Mouse (Mus musculus): ENCODE results near the gene Ctns. TPM values are rescaled to one million over a fixed set of nuclear protein-coding genes. Genes with fewer than 3 reads are reported as not detected.
A peak's percentile ranks its signal among the peaks of the same experiment; 100 is the strongest.

Gene Ctns
- polyA plus RNA-seq (2015; fragmentation: Nextera tagmentation; extraction: Ambion mirVana) = 26.0 and 26.3 TPM in 2 replicates

GRCm38 (mm10) chr11:73198603-73199229, at the start of gene Ctns:
TSS of gene Ctns (minus strand) at chr11:73199042.
- no peaks in the 10 kb centered on the region for H3K27me3 ChIP-seq
- no peaks in the 10 kb centered on the region for H3K9me3 ChIP-seq
- peaks cover 15% of the 10 kb centered on the region for H3K4me1 ChIP-seq
- H3K4me3 ChIP-seq = peak within 1 kb of the TSS; percentile 72
- peak within 1 kb of the TSS; percentile 79 for H3K9ac ChIP-seq
- ATAC-seq (ENCODE audit: low FRiP score, low read depth) = peak; percentile 97
- H3K4me2 ChIP-seq (replicated peaks) = peak within 1 kb of the TSS; percentile 89
- H3K36me3 ChIP-seq = peaks cover 16% of the 10 kb centered on the region; the same call in 1 of the 2 replicates
- WGBS = 1% methylated on average over 22 of the region's 22 CpGs
- no peak within 1 kb of the TSS for H3K27ac ChIP-seq

- no peak overlapping the region for H3K27ac ChIP-seq
- H3K4me3 ChIP-seq = no peak overlapping the region
- no peaks in the 10 kb centered on the region for H3K27me3 ChIP-seq
- H3K36me3 ChIP-seq = no peaks in the 10 kb centered on the region
- H3K9me3 ChIP-seq = no peaks in the 10 kb centered on the region
- no peak for ATAC-seq (ENCODE audit: low FRiP score, low read depth)
- no peak overlapping the region for H3K9ac ChIP-seq
- H3K4me2 ChIP-seq (replicated peaks) = no peak overlapping the region
- WGBS = 81% methylated on average over 4 of the region's 4 CpGs
- H3K4me1 ChIP-seq = peaks cover 15% of the 10 kb centered on the region
Measured at GRCm38 (mm10) chr11:73242777-73243176, 43.9 kb upstream of the Ctns start.

- H3K36me3 ChIP-seq = no peaks in the 10 kb centered on the region
- H3K4me2 ChIP-seq (replicated peaks) = no peak overlapping the region
- no peaks in the 10 kb centered on the region for H3K9me3 ChIP-seq
- no peak for ATAC-seq (ENCODE audit: low FRiP score, low read depth)
- no peak overlapping the region for H3K9ac ChIP-seq
- no peak overlapping the region for H3K27ac ChIP-seq
- peaks cover 19% of the 10 kb centered on the region for H3K4me1 ChIP-seq
- H3K27me3 ChIP-seq = no peaks in the 10 kb centered on the region
- WGBS = 49% methylated on average over 6 of the region's 6 CpGs
- no peak overlapping the region for H3K4me3 ChIP-seq
Measured at GRCm38 (mm10) chr11:73242199-73242598, 43.4 kb upstream of the Ctns start.

GRCm38 (mm10) chr11:73236731-73237130, 37.9 kb upstream of the Ctns start:
- Histone ChIP-seq H3K9me3 (no peaks in the 10 kb centered on the region), H3K36me3 (no peaks in the 10 kb centered on the region), H3K27ac (peak overlapping the region; percentile 79), H3K4me2 (replicated peaks) (0 out of 2 replicates have a peak overlapping the region, but pooled peaks have one; percentile 9), H3K4me3 (no peak overlapping the region), H3K9ac (no peak overlapping the region), H3K27me3 (no peaks in the 10 kb centered on the region), H3K4me1 (peaks cover 33% of the 10 kb centered on the region)
- ATAC-seq (ENCODE audit: low FRiP score, low read depth) = 0 out of 2 replicates have a peak, but pooled peaks have one; percentile 30
- WGBS = 50% methylated on average over 3 of the region's 3 CpGs

- Histone ChIP-seq H3K4me2 (replicated peaks) (peak overlapping the region; percentile 17; the same call in 1 of the 2 replicates), H3K4me1 (peaks cover 29% of the 10 kb centered on the region), H3K27me3 (no peaks in the 10 kb centered on the region), H3K9me3 (no peaks in the 10 kb centered on the region), H3K36me3 (no peaks in the 10 kb centered on the region), H3K4me3 (no peak overlapping the region), H3K9ac (0 out of 2 replicates have a peak overlapping the region, but pooled peaks have one; percentile 4), H3K27ac (peak overlapping the region; percentile 79)
- ATAC-seq (ENCODE audit: low FRiP score, low read depth) = peak; percentile 89
- 21% methylated on average over 5 of the region's 5 CpGs for WGBS
Measured at GRCm38 (mm10) chr11:73235990-73236701, 37.3 kb upstream of the Ctns start.

- no peaks in the 10 kb centered on the region for H3K36me3 ChIP-seq
- H3K9me3 ChIP-seq = no peaks in the 10 kb centered on the region; the same call in 1 of the 2 replicates
- no peaks in the 10 kb centered on the region for H3K27me3 ChIP-seq
- peaks cover 29% of the 10 kb centered on the region for H3K4me1 ChIP-seq
- no peak for ATAC-seq (ENCODE audit: low FRiP score, low read depth)
- no peak within 1 kb of the TSS for H3K4me3 ChIP-seq
- no peak within 1 kb of the TSS for H3K27ac ChIP-seq
- 78% methylated on average over 5 of the region's 5 CpGs for WGBS
- H3K9ac ChIP-seq = no peak within 1 kb of the TSS
- no peak within 1 kb of the TSS for H3K4me2 ChIP-seq (replicated peaks)
Measured at GRCm38 (mm10) chr11:73233992-73234391, 35.1 kb upstream of the Ctns start, which contains the start of gene Trpv1. TSS of gene Trpv1 (plus strand) at chr11:73234292.

GRCm38 (mm10) chr11:73232513-73232912, 33.7 kb upstream of the Ctns start:
- no peak for ATAC-seq (ENCODE audit: low FRiP score, low read depth)
- Histone ChIP-seq H3K27me3 (no peaks in the 10 kb centered on the region), H3K9ac (no peak overlapping the region), H3K9me3 (no peaks in the 10 kb centered on the region; the same call in 1 of the 2 replicates), H3K4me3 (no peak overlapping the region), H3K4me1 (peaks cover 28% of the 10 kb centered on the region), H3K36me3 (no peaks in the 10 kb centered on the region), H3K4me2 (replicated peaks) (no peak overlapping the region), H3K27ac (no peak overlapping the region)
- WGBS = 59% methylated on average over 2 of the region's 2 CpGs

GRCm38 (mm10) chr11:73230081-73230480, 31.2 kb upstream of the Ctns start:
- Histone ChIP-seq H3K27ac (no peak overlapping the region), H3K36me3 (no peaks in the 10 kb centered on the region), H3K4me3 (no peak overlapping the region), H3K9ac (no peak overlapping the region), H3K4me2 (replicated peaks) (no peak overlapping the region), H3K4me1 (0 out of 2 replicates have a peak, but pooled peaks cover 4% of the 10 kb centered on the region), H3K27me3 (no peaks in the 10 kb centered on the region), H3K9me3 (no peaks in the 10 kb centered on the region; the same call in 1 of the 2 replicates)
- ATAC-seq (ENCODE audit: low FRiP score, low read depth) = no peak
- 89% methylated on average over 5 of the region's 5 CpGs for WGBS

DNA sequence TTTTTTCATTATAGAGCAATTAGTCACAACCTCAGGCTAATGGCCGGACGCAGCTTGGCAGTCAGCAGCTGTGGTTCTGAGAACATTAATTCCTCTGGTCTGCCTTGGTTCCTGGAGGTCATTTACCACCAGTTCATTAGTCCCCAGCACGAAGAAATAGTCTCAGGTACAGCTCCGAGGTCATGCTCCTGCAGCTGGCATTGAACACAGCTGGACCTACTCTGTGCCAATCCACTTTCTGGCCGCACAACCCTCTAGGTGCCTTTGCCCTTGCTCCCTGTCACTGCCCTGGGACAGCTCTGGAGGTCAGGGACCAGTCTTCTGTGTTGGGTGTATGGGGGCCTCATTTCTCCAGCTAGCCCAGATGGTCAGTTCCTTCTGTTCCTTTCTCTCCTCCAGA, 30.0 kb upstream of the Ctns start:
- Histone ChIP-seq H3K9me3 (no peaks in the 10 kb centered on the region; the same call in 1 of the 2 replicates), H3K4me2 (replicated peaks) (no peak overlapping the region), H3K4me3 (no peak overlapping the region), H3K4me1 (no peaks in the 10 kb centered on the region), H3K27ac (no peak overlapping the region), H3K27me3 (no peaks in the 10 kb centered on the region), H3K9ac (no peak overlapping the region), H3K36me3 (no peaks in the 10 kb centered on the region)
- WGBS = 68% methylated on average over 5 of the region's 5 CpGs
- no peak for ATAC-seq (ENCODE audit: low FRiP score, low read depth)

GRCm38 (mm10) chr11:73225856-73226255, 27.0 kb upstream of the Ctns start:
- Histone ChIP-seq H3K9ac (no peak overlapping the region), H3K4me3 (no peak overlapping the region), H3K27me3 (no peaks in the 10 kb centered on the region), H3K27ac (no peak overlapping the region), H3K4me1 (no peaks in the 10 kb centered on the region), H3K4me2 (replicated peaks) (no peak overlapping the region), H3K36me3 (no peaks in the 10 kb centered on the region), H3K9me3 (no peaks in the 10 kb centered on the region; the same call in 1 of the 2 replicates)
- 86% methylated on average over 6 of the region's 6 CpGs for WGBS
- ATAC-seq (ENCODE audit: low FRiP score, low read depth) = no peak

DNA sequence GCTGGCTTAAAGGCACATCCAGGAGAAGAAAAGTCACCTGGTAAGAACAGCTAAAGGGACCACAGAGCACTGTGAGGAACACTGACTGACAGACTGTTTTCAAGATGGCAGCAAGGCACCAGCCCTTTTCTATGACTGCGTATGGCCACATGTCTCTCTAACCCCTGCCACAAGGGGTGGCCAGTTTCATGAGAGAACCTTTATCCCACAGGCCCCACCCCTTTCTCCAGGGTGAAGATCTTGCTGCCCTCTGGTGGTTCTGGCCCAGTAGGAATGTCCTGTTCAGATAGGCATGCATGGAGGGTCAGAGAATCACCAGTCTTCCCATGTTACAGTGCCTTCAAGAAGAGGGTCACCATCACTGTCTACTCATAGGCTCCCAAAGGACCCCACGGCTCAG, 25.1 kb upstream of the Ctns start:
- no peaks in the 10 kb centered on the region for H3K4me1 ChIP-seq
- no peaks in the 10 kb centered on the region for H3K36me3 ChIP-seq
- no peak overlapping the region for H3K4me3 ChIP-seq
- no peaks in the 10 kb centered on the region for H3K9me3 ChIP-seq
- H3K27me3 ChIP-seq = no peaks in the 10 kb centered on the region
- H3K4me2 ChIP-seq (replicated peaks) = no peak overlapping the region
- WGBS = 73% methylated on average over 2 of the region's 2 CpGs
- no peak overlapping the region for H3K27ac ChIP-seq
- ATAC-seq (ENCODE audit: low FRiP score, low read depth) = no peak
- H3K9ac ChIP-seq = no peak overlapping the region

- no peak overlapping the region for H3K4me2 ChIP-seq (replicated peaks)
- 41% methylated on average over 5 of the region's 5 CpGs for WGBS
- no peak for ATAC-seq (ENCODE audit: low FRiP score, low read depth)
- no peaks in the 10 kb centered on the region for H3K36me3 ChIP-seq
- H3K9ac ChIP-seq = no peak overlapping the region
- no peak overlapping the region for H3K4me3 ChIP-seq
- no peaks in the 10 kb centered on the region for H3K9me3 ChIP-seq
- no peaks in the 10 kb centered on the region for H3K4me1 ChIP-seq
- H3K27me3 ChIP-seq = no peaks in the 10 kb centered on the region
- H3K27ac ChIP-seq = no peak overlapping the region
Measured at GRCm38 (mm10) chr11:73222846-73223245, 24.0 kb upstream of the Ctns start.
